Mouse (Mus musculus) heart, adult 11 months (tissue): ENCODE results near the gene Lgals2.

Experiments used
- DNase-seq: peaks from one replicate; pipeline ENCODE4 v3.0.0; 2022

The Lgals2 gene

DNA sequence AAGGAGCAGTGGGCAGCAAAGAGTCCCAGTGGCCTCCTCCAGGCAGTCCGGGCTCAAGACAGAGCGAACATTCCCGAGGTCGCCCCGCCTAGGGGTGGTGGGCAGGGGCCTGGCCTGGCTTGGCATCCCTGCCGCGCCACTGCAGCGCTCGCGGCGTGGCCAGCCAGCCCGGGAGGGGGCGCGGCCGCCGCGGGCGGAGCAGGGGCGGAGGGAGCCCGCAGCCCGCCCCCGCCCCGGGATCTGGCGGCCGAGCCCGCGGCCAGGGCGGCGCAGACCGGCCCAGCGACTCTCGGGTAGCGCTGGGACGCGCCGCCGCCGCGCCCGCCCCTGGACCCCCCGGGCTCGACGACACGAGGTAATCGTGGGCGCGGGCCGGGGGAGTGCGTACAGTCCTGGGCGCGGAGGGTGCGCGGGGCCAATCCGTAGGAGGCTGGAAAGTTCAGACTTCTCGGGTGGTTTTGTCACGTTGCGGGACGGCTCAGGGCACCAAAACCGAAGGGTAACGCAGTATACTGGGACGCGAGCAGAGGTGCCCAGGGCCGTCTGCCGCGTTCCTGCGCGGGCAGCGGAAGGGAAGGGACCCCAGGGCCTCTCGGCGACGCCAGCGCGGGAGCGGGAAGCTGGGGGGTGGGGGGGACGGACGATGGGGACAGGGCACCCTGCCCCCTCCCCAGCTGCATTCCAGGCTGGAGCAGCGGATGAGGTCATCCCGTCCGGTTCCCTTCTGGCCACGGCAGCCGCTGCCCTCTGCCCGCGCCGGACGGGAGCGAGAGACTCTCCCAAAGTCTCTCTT, 12.8 kb downstream of the Lgals2 start, which contains the start of gene Cdc42ep1:
TSS of gene Cdc42ep1 (plus strand) at position 254 of the 793 bp plus-strand sequence.
- peak; percentile 99 for DNase-seq

- DNase-seq = peak; percentile 90
These were observed 14.1 kb downstream of the Lgals2 start for GRCm38 (mm10) chr15:78841161-78841790.

DNA sequence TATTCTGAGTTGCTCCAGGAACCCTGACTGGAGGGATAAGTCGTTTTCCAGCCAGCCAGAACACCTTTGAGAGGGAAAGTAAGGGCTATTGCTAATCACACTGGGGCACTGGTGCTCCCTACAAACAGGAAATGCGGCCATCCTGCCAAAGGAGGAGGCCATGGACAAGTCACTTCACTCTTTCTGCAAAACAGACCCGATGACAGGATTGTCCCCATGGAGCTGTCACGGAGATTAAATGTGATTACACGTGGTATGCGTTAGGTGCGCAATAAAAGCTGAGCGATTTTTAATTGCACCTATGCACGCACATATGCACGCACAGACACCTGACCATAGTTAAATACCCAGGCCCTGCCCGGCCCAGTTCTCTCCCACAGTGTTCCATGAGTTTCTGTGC, 14.6 kb downstream of the Lgals2 start:
- DNase-seq = peak; percentile 94

- peak; percentile 98 for DNase-seq
These were observed 15.1 kb downstream of the Lgals2 start for GRCm38 (mm10) chr15:78840241-78840640.

- peak; percentile 94 for DNase-seq
These were observed 15.6 kb downstream of the Lgals2 start for GRCm38 (mm10) chr15:78839744-78840143.

- DNase-seq = peak; percentile 99
These were observed 19.2 kb downstream of the Lgals2 start for GRCm38 (mm10) chr15:78836086-78836621.

DNA sequence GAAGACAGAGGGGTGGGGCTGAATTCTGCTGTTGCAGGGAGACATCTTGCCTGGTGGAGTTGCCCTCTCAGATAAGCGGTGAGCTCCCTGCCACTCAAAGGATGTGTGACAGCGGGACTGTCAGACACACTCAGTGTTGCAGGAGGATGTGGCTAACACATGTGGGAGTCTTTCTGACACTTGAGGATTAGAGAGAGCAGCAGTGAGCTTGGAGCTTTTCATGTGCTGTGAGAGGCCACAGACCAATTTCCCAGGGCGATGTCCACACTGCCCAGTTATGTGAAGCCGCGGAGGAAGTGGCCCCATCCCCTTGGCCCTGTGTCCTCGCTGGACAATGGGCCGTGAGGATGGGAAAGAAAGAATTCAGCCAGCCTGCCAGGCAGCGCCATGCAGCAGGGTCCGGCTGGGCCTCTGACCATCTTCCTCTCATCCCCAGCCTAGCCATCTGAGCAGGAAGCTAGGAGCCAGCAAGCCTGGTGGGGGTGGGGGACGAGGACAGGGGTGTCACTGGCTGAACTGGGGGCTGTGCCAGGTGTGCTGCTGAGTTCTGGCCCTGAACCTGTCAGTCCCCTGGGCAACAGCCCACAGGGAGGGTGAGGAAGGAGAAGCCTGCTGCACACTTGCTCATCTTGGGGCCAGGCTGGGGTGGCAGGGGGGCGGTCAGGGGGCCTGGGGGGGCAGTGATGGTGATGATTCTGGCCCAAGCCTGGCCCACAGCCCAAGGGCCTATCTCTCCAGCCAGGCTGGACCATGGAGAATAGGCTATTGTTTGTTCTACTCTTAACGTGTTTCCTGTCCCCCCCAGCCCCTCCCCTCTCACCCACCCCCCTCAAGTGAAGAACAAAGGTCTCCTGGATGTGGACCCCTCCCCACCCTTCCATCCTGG, 19.9 kb downstream of the Lgals2 start:
- DNase-seq = peak; percentile 99

GRCm38 (mm10) chr15:78834233-78835005, 20.9 kb downstream of the Lgals2 start:
- DNase-seq = peak; percentile 96

GRCm38 (mm10) chr15:78833582-78833981, 21.7 kb downstream of the Lgals2 start:
- peak; percentile 94 for DNase-seq

- DNase-seq = peak; percentile 99
These were observed 22.6 kb downstream of the Lgals2 start for GRCm38 (mm10) chr15:78832701-78833123.

DNA sequence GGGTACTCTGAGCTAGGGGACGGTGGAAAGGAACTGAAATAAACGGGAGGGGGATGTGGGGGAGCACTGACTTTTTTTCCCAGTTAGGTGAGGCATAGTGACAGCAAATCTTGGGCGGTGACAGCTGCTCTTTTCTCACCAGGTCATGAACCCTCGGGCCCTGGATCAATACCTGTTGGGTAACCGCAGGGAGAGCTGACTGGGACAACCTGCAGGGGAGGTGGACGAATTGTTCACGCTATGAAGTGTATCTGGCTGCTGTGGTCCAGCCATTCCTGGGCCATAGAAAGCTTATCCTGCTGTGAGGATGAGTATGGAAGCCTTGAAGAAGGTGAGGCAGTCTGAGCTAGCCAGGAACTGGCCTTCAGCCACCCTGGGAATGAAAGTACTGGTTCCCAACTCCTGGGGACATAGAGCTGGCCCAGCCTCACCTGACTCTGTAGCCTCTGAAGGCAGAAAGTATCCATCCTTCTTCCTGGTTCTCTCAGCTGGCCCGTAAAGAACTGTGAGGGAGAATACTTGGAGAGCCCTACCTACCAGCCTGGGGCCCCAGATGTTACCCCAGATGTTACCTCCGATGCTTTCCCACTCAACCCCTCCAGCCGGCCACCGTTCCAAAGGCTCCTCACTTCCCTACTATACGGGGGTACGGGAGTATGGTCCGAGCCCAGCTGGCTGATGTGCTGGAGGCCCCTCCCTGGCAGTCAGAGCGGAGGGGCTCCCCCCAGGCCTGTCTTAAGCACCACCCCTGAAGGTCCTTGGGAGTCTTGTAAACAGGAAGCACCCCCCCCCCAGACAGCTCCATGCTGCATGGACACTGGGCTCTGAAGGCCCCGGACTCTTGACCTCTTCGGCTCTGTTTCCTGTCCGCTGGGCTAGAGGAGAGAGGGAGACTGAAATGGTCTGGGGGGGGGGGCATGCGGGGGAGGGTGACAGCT, 23.3 kb downstream of the Lgals2 start:
- peak; percentile 99 for DNase-seq

DNA sequence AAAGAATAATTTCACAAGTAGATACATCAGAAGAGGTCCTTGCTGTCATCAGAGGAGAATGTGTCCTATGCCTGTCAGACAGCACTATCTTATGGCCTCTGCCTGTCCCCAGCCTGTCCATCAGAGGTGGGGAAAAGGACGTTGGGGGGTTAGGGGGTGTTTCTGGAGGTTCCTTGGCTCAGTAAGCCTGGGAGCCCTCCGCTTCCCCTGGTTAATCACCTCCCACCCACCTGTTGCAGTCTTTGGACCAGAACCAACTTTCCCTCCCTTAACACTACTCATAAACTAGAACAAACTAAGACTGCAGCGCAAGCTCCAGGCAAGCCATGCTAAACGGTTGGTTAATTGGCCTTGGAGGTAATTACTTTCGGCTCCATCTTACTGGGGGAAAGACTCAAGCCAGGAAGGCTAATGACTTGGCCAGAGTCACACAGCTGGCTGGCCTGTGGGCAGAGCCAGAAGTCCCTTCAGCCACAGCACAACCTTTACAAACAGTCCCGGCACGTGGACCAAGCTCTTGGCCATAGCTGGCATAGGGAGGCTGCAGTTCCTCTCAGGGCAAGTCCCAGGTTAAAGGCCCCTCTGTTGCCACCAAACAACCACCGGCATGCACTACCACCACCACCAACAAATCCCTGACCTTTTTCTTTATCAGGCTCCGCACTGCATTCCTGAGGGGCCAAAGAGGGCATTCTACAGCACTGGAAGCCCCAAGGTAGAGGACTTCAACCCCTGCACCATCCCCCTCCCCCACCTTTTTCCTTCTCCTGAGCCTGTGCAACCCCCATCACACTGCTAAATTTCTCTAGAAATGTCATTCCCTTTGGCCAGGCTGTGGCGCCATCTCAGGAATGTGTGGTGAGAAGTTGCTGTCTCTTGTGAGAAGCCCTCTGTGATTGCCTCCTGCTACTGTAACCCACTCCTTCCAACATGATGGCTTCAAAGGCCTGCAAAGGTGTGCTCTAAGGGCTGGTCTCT, 24.3 kb downstream of the Lgals2 start:
- peak; percentile 94 for DNase-seq

DNA sequence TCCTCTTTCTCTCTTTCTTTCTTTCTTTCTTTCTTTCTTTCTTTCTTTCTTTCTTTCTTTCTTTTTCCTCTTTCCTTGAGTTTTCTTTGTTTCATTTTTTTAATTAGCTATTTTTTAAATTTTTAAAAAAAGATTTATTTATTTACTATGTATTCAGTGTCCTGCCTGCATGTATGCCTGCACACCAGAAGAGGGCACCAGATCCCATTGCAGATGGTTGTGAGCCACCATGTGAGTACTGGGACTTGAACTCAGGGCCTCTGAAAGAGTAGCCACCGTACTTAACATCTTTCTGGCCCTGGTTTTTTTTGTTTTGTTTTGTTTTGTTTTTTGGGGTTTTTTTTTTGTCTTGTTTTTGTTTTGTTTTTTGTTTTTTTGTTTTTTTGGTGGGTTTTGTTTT, 25.7 kb downstream of the Lgals2 start:
- DNase-seq = no peak

DNA sequence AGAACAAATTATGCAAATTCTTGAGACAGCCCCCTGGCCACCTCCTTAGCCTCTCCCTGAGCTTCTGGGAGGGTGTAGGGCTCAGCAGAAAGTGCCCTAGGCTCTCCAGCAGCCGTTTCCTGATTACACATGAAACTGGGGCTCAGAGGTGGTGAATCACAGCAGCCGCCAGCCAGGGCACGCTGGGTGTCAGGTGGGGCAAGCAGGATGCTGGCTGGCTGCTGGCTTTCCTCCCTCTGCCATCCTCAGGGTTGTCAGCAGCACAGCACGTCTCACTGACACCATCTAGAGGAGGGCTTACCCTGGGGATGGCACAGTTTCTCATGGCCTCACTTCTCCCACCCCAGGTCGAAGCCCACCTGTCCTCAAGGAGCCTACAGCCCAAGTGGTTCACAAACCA, 27.0 kb downstream of the Lgals2 start:
- DNase-seq = peak; percentile 87

DNA sequence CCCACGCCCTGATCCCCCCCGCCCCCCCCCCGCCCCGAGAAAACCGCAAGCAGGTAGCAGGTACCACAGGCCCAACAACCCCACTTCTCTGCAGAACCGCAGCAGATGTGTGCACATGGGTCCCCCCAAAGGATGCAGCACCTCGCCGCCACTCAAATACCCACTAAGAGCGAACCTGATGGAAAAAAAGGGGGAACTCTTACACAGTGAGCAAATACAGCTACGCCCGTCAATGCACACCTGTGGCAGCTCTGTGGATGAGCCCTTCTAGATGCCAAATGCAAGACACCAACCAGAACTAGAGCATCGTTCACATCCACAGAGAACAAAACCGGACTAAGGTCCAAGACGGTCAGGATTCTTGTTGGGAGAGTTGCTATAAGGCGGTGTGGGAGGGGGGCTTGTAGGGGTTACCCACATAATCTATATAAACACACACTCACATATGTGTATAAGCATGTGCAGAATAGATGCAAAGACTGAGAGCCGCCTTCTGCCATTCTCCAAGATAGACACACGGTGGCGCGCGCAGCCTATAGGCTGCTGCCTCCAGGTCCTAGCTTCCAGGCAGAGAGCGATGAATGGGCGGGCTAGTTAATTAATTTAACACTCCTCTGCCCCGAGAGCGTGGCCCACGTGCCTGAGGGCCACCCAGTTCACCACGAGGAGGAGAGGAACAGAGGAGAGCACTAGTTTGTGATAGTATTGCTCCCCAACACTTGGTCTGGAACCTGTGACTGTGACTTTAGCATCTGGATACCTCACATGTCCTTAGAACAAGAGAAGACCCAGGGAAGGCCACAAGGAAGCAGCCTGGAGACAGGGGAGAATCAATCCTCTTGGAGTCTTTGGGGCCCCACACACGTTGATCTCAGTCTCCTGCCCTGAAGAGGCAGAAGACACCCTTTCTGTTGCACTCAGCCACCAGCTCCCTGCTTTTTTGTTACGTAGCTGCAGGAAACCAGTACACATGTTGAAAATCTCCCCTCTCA, 28.8 kb downstream of the Lgals2 start:
- DNase-seq = peak; percentile 98

GRCm38 (mm10) chr15:78816074-78816391, 39.3 kb downstream of the Lgals2 start:
- no peak for DNase-seq

DNA sequence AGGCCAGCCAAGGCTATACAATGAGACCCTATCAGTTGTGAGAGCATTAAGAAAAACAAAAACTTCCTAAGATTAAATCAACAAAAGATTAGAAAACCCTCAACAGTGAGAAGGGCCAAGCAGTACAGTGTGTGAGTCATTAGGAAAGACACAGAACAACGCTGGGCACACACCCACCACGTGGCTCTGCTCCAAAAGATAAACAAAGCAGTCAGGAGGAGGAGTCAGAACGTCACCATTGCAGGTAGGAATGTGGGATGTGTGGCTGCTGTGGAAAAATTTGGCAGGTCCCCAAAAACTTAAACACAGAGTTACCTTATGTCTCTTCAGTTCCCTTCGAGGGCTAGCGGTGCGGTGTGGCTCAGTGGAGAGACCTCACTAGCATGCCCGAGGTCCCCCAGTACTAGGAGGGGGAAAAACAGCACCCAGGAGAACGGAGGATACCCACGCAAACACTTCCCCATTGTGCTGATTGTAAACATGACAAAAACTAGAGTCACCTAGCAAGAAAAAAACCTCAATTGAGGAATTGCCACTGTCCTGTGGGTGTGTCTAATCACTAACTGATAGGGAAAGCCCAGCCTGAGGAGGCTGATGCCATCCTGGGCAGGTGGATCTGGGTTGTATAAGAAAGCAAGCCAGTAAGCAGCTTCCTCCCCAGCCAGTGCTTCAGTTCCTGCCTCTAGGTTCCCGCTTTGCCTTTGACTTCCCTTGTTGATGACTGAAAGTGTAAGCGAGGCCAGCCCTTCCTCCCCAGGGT, 39.8 kb downstream of the Lgals2 start:
- DNase-seq = peak; percentile 96

DNA sequence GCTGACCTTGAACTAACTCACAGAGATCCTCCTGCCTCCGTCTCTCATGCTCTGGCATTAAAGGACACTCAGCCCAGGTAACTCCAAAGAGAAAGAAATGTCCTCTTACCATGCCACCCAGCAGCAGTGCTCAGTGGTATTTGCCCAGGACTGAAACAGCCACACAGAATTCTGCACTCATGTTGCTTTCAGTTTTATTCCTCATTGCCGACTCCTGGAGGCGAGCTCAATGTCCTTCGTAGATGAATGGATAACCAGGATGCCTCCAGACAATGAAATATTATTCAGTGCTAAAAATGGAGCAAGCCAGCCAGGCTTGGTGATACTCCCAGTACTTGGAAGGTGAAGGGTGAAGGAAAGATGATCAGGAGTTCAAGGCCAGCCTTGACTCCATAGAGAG, 41.7 kb downstream of the Lgals2 start:
- peak; percentile 87 for DNase-seq
